Mouse (Mus musculus) kidney, adult 18-20 months (tissue): ENCODE data around the gene Zfp697.
"Not testable (repeated sequence)": the region's sequence is repeated elsewhere in the genome, so short reads cannot be mapped to it uniquely, and the experiment has no call there.

Source experiments
- DNase-seq: peaks from one replicate; pipeline ENCODE4 v3.0.0; 2021

Gene Zfp697

DNA sequence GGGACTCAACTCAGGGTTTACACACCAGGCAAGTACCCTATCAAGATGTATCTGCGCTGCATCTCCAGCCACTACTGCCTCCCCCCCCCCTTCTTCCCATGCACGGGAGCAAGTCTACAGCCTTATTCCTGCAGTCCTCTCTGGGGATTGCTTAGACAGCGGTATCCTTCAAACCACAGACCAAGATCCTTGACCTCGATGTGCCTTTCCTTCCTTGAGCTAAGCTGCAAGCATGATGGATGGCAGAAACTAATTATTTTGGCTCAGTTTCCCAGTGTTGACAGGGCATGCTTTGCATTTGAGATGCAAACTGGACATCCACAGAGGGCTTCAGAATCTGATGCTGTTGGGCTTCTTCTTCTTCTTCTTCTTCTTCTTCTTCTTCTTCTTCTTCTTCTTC is 40.7 kb downstream of the Zfp697 start:
- no peak for DNase-seq

DNA sequence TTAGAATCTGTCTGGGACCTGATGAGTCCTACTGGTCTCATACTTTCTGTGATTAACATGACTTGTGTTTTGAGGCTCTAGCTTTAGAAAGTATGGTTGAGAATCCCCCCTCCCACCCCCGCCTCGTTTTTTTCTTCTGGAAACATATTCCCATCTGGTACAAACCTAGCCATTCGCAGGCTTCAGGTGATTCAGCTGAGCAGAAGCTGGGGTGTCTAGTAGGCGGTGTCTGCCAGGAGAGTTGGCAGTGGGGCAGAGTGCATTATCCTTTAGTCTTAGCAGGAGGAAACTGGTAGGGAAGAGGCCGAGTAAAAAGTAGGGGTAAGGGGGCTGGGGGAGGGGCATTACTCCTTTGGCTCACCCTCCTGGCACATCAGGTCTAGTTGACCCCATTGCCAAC is 44.5 kb downstream of the Zfp697 start:
- DNase-seq: peak; percentile 27

DNA sequence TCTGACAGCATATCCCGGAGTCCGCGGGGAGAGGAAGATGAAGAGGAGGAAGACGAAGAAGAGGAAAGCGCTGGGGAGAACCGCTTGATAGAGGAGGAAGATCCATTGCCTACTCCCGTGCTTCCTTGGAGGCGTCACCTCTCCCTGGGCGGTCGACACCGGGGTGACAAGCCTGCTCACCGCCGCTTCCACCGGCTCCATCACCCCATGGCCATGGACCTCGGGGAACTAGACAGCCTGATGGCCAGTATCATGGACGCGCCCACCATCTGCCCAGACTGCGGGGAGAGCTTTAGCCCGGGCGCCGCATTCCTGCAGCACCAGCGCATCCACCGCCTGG is 45.0 kb downstream of the Zfp697 start:
- no peak for DNase-seq

DNA sequence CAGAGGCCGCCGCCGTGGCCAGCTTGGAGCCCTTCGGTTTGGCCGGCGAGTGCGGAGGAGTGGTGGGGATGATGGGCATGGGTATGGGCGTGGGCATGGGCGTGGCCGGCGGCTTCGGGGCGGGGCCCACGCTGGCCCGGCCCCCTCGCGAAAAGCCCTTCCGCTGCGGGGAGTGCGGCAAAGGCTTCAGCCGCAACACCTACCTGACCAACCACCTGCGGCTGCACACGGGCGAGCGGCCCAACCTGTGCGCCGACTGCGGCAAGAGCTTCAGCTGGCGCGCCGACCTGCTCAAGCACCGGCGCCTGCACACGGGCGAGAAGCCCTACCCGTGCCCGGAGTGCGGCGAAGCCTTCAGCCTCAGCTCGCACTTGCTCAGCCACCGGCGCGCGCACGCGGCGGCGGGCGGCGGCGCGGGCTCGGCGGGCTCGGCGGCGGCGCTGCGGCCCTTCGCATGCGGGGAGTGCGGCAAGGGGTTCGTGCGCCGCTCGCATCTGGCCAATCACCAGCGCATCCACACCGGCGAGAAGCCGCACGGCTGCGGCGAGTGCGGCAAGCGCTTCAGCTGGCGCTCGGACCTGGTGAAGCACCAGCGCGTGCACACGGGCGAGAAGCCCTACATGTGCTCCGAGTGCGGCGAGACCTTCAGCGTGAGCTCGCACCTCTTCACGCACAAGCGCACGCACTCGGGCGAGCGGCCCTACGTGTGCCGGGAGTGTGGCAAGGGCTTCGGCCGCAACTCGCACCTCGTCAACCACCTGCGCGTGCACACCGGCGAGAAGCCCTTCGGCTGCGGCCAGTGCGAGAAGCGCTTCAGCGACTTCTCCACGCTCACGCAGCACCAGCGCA is 45.6 kb downstream of the Zfp697 start:
- DNase-seq: peak; percentile 85

DNA sequence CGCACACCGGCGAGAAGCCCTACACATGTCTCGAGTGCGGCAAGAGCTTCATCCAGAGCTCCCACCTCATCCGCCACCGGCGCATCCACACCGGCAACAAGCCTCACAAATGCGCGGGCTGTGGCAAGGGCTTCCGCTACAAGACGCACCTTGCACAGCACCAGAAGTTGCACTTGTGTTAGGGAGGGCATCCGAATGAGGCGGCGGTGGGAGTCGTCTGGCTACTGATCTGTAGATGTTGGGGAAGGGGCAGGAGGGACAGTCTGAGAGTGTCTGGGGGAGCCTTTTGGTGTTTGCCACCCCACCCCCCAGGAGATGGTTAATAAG is 46.2 kb downstream of the Zfp697 start:
- peak; percentile 17 for DNase-seq

GRCm38 (mm10) chr3:98428928-98429525 is 46.8 kb downstream of the Zfp697 start:
- DNase-seq: no peak

DNA sequence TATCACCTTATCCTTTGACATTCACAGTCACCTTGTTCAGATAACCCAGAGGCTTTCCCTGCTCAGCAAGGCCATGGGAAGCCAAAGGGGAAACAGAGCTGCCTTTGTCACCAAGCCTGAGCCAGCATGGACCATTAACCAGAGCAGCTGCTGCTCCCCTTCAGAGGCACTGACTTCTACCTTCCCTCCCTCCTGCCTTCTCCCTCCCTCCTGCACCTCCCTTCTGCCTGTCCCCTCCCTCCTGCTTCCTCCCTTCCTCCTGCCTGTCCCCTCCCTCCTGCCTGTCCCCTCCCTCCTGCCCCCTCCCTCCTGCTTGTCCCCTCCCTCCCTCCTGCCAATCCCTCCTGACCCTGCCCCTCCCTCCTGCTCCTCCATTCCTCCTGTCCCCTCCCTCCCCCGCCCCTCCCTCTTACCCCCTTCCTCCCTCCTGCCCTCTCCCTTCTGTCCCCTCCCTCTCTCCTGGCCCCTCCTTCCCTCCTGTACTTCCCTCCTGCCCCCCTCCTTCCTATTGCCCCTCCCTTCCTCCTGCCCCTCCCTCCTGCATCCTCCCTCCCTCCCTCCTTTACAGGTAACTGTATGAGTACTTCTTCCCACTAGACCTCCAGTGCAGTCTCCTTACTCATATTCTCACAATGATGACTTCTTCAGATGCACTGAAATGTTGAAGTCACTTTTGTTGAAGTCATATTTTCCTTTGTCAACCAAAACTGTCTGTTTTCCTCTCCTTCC is 52.0 kb downstream of the Zfp697 start:
- DNase-seq: no peak

GRCm38 (mm10) chr3:98435030-98435429 is 52.8 kb downstream of the Zfp697 start:
- DNase-seq: no peak

DNA sequence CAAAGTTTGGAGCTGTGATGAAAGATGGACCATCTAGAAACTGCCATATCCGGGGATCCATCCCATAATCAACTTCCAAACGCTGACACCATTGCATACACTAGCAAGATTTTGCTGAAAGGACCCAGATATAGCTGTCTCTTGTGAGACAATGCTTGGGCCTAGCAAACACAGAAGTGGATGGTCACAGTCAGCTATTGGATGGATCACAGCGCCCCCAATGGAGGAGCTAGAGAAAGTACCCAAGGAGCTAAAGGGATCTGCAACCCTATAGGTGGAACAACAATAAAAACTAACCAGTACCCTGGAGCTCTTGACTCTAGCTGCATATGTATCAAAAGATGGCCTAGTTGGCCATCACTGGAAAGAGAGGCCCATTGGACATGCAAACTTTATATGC is 60.0 kb downstream of the Zfp697 start:
- DNase-seq: not testable (repeated sequence)

DNA sequence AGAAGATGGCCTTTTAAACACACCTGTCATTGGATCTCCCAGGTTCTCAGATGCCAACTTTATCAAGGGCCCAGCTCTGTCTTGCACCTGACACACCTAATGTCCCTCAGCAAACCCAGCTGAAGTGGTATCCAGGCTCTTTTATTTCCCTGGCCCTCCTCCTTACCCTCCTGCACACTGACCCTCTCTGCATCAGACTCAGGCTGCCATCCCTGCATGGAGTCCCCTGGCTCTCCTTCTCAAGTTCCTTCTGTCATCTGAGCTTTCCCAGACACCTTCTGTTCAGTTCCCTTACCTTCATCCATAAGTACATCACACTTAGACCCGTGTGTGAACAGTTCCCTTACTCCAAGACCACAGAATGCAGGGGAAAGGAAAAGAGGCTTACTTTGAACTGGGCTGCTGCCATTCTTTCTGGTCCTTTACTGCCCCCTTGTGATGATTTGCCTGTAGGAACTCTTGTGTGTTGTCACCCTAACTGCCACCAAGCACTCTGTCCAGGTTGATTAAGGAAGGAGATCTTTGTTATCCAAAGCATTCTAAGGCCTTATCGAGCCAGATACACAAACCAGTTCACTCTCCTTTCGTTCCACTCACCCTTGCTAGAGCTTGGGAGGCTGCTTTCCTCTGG is 61.0 kb downstream of the Zfp697 start:
- DNase-seq: not testable (repeated sequence)

- not testable (repeated sequence) for DNase-seq
Observed at GRCm38 (mm10) chr3:98443924-98444323, 61.7 kb downstream of the Zfp697 start.

DNA sequence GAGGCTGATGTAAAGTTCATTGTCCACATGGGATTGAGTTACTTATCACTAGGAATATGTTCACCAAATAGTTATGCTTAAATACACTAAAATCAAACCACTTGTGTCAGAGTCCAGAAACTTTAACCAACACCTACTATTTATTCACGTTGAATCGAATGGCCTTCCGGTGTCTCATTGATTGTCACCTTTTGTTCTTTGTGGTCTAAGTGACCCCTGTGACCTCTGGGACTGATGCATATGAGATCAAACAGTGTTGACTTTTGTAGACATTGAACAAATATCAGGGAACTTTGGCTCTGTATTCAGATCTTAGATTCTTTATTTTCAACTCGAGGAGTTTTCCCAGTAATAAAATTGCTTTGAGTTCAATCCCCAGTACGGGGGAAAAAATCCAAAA is 71.5 kb downstream of the Zfp697 start:
- DNase-seq: not testable (repeated sequence)

DNA sequence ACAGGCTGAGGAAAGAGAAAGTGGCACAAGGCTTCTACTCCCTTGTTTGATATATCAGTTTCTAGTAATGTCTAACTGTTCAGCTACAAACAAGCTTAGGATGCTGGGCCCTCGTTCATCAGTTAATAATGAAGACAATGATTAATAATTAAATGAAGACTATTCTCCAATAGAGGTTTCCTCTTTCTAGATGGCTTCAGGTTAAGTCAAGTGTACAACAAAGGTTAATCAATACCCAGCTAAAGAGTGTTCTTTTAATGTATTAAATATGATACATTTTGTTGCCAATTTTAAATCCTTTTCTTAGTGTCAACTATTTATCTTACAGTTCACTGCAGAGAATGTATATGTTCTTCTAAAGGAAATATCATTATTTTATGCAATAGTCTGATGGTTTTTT is 74.8 kb downstream of the Zfp697 start, which contains the start of gene Gm4450:
Gene Gm4450, minus strand, starts transcription at position 101 of the 400 bp plus-strand sequence.
- not testable (repeated sequence) for DNase-seq

GRCm38 (mm10) chr3:98469323-98469722 is 87.1 kb downstream of the Zfp697 start:
- not testable (repeated sequence) for DNase-seq

DNA sequence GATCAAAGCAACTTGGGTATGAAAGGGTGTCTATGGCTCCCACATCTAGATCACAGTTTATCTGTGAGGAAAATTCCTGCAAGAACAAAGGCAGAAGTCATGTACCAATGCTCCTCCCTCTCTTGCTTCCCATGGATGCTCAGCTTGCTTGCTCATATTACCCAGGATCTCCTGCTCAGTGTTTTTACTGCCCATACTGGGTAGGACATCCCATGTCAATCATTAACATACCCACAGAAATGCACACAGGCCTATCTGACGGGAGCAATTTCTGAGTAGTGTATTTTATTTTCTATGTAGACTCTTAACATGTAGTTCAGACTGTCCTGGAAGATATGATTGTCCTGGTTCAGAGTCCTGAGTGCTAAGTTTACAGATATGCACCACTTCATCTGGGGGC is 88.8 kb downstream of the Zfp697 start:
- DNase-seq: not testable (repeated sequence)

GRCm38 (mm10) chr3:98471499-98471898 is 89.2 kb downstream of the Zfp697 start:
- DNase-seq: not testable (repeated sequence)

- DNase-seq: not testable (repeated sequence)
Observed at GRCm38 (mm10) chr3:98494184-98494583, 111.9 kb downstream of the Zfp697 start.

DNA sequence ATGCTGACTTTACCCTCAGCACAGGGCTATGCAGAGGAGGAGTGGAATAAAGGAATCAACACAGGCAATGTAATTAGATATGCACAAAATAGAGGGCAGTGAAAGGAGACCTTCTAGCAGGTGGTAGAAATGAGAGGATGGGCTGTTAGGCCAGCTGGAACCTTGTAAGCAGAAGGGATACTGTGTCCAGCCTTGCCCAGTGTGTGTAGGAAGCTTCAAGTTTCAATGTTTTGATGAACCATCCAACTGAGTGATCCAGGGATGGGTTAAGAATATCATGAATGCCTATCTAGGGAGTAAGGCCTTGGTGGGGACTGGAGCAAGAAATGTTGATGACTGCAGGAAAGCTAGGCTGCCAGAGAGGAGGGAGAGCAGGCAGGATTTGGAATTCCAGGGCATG is 112.8 kb downstream of the Zfp697 start:
- DNase-seq: not testable (repeated sequence)

DNA sequence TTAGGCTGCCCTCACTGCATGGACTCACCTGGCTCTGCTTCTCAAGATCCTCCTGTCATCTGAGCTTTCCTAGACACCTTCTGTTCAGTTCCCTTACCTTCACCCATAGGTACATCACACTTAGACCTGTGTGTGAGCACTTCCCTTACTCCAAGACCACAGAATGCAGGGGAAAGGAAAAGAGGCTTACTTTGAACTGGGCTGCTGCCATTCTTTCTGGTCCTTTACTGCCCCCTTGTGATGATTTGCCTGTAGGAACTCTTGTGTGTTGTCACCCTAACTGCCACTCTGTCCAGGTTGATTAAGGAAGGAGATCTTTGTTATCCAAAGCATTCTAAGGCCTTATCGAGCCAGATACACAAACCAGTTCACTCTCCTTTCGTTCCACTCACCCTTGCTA is 114.5 kb downstream of the Zfp697 start:
- DNase-seq: not testable (repeated sequence)

DNA sequence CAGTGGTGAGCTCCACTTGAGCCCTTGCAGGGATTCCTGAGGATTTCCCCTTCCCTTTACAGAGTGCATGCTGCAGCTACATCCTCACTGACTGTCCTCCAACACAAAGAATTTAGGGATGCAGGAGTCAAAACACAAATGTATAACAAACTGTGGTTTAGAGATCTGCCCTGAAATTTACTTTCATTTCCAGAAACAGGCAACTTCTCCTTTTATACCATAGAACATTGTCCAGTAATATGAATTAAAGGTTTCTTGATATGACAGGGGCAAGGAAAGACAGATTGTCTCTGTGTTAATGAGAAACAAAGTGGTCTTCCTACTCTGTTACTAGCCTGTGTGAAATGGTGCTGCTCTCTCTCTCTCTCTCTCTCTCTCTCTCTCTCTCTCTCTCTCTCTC is 115.1 kb downstream of the Zfp697 start:
- DNase-seq: not testable (repeated sequence)

- DNase-seq: not testable (repeated sequence)
Observed at GRCm38 (mm10) chr3:98507229-98507628, 125.0 kb downstream of the Zfp697 start.

DNA sequence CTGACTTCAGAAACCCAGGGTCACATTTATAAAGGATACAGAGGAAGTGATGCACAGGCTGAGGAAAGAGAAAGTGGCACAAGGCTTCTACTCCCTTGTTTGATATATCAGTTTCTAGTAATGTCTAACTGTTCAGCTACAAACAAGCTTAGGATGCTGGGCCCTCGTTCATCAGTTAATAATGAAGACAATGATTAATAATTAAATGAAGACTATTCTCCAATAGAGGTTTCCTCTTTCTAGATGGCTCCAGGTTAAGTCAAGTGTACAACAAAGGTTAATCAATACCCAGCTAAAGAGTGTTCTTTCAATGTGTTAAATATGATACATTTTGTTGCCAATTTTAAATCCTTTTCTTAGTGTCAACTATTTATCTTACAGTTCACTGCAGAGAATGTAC is 128.2 kb downstream of the Zfp697 start, which contains the start of gene Hsd3b4:
Gene Hsd3b4, minus strand, starts transcription at position 101 of the 400 bp plus-strand sequence.
- DNase-seq: not testable (repeated sequence)

- not testable (repeated sequence) for DNase-seq
Observed at GRCm38 (mm10) chr3:98522779-98523178, 140.5 kb downstream of the Zfp697 start.
